Mouse (Mus musculus) ES-E14 (cell line): ENCODE results near the gene Retreg3.

Experiments used
- CHD2 ChIP-seq: IDR thresholded peaks from 2 replicates; pipeline ENCODE4 v1.6.1; 2014; ENCODE audit warnings: mild to moderate bottlenecking, low read depth, low read length, inconsistent platforms
- HCFC1 ChIP-seq: IDR thresholded peaks from 2 replicates; pipeline ENCODE4 v1.6.1; 2012; ENCODE audit warnings: low read length, inconsistent platforms, borderline replicate concordance; ENCODE audit not compliant: insufficient read depth
- ZC3H11A ChIP-seq: IDR thresholded peaks from 2 replicates; pipeline ENCODE4 v1.6.1; 2012; ENCODE audit warnings: low read depth, mild to moderate bottlenecking, inconsistent platforms, low read length, borderline replicate concordance
- ZNF384 ChIP-seq: IDR thresholded peaks from 2 replicates; pipeline ENCODE4 v1.6.1; 2012; ENCODE audit warnings: low read depth, low read length, inconsistent platforms

DNA sequence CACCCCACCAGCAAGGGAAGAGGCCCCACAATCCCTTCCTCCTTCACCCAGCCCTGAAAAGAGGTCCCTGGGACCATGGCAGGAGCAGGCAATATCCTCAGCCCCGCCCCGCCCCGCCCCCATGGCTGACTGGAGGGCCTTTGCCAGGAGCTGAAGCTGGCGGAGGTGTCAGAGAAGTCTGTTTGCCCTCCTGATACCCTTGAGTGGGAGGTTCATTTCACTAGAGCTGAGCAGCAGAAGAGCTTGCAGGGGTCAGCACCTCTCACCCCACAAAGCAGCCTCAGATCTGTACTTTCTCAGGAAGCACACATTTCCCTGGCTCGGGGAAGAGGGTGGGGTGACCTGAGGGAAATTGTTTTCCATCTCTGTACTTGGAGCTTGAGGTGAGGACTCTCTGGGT lies 61.0 kb downstream of the Retreg3 start:
- TF ChIP-seq HCFC1: no peak
- no peak for TF ChIP-seq ZC3H11A
- no peak for TF ChIP-seq ZNF384
- TF ChIP-seq CHD2: no peak
